Mouse (Mus musculus) midbrain, embryonic 11.5 days (tissue): ENCODE measurements at regions not wholly inside any gene's neighbourhood (a gene's known extent, or its start where the extent isn't known, plus 50 kb on each side); places are given as distances from the start of the nearest gene placed in this dataset.
"Not testable (repeated sequence)": the region's sequence is repeated elsewhere in the genome, so short reads cannot be mapped to it uniquely, and the experiment has no call there.

Source experiments
- ATAC-seq: fragments of 200-750 bp; cut with Nextera tagmentation; 2 replicates; pipeline ENCODE4 v1.8.0; 2017; ENCODE audit warnings: moderate TSS enrichment, moderate library complexity; ENCODE audit not compliant: low FRiP score
- DNase-seq: peaks from one replicate; pipeline ENCODE4 v3.0.0; 2015; ENCODE audit warnings: low spot score; ENCODE audit errors: missing footprints
- H3K27ac ChIP-seq: fragments of 300-500 bp; sonication (generic); 2 replicates; pipeline ENCODE4 v1.5.1; 2014; ENCODE audit warnings: low read depth, low read length
- H3K27me3 ChIP-seq: fragments of 300-500 bp; sonication (generic); 2 replicates; pipeline ENCODE4 v1.6.1; 2014; ENCODE audit warnings: mild to moderate bottlenecking, low read length, moderate library complexity, mixed read lengths; ENCODE audit not compliant: control insufficient read depth, insufficient read depth
- H3K36me3 ChIP-seq: fragments of 300-500 bp; sonication (generic); 2 replicates; pipeline ENCODE4 v1.6.1; 2014; ENCODE audit warnings: mild to moderate bottlenecking, low read length, moderate library complexity, mixed read lengths; ENCODE audit not compliant: control insufficient read depth, insufficient read depth
- H3K4me1 ChIP-seq: fragments of 300-500 bp; sonication (generic); 2 replicates; pipeline ENCODE4 v1.6.1; 2014; ENCODE audit warnings: low read length; ENCODE audit not compliant: control insufficient read depth, insufficient read depth
- H3K4me2 ChIP-seq: fragments of 300-500 bp; sonication (generic); 2 replicates; pipeline ENCODE4 v1.6.1; 2014; ENCODE audit warnings: mild to moderate bottlenecking, moderate library complexity
- H3K4me3 ChIP-seq: fragments of 300-500 bp; sonication (generic); 2 replicates; pipeline ENCODE4 v1.5.1; 2014; ENCODE audit warnings: low read depth, low read length
- H3K9ac ChIP-seq: fragments of 300-500 bp; sonication (generic); 2 replicates; pipeline ENCODE4 v1.6.1; 2014; ENCODE audit warnings: low read length
- H3K9me3 ChIP-seq: fragments of 300-500 bp; sonication (generic); 2 replicates; pipeline ENCODE4 v1.6.1; 2016; ENCODE audit warnings: low read length; ENCODE audit not compliant: control insufficient read depth
- WGBS: fragments of 180-500 bp; shearing (Covaris S2); extraction: QIAGEN DNeasy Blood & Tissue Kit; methylation state at CpG from one replicate; pipeline ENCODE4 v1.1.7; 2014; 5-methylcytosine and 5-hydroxymethylcytosine counted together

- ATAC-seq: no peak
- no peak for DNase-seq
- no peak overlapping the region for H3K4me2 ChIP-seq
- H3K27me3 ChIP-seq: no peaks in the 10 kb centered on the region
- 96% methylated on average over 1 of the region's 1 CpGs for WGBS
- H3K27ac ChIP-seq: no peak overlapping the region
- no peak overlapping the region for H3K4me3 ChIP-seq
- H3K9ac ChIP-seq: no peak overlapping the region
- no peaks in the 10 kb centered on the region for H3K4me1 ChIP-seq
- no peaks in the 10 kb centered on the region for H3K36me3 ChIP-seq
- no peaks in the 10 kb centered on the region for H3K9me3 ChIP-seq
Measured at GRCm38 (mm10) chr12:65379321-65379720, 154.0 kb downstream of the Wdr20rt start.

- Histone ChIP-seq H3K9me3 (no peaks in the 10 kb centered on the region), H3K4me1 (no peaks in the 10 kb centered on the region), H3K4me3 (no peak overlapping the region), H3K36me3 (no peaks in the 10 kb centered on the region), H3K9ac (no peak overlapping the region), H3K4me2 (no peak overlapping the region), H3K27me3 (no peaks in the 10 kb centered on the region), H3K27ac (no peak overlapping the region)
- WGBS: 26% methylated on average over 5 of the region's 5 CpGs
- DNase-seq: peak; percentile 89
- ATAC-seq: peak; percentile 96
Measured at GRCm38 (mm10) chr12:65382118-65382791, 156.9 kb downstream of the Wdr20rt start.

GRCm38 (mm10) chr12:65382796-65383195, 157.5 kb downstream of the Wdr20rt start:
- H3K27me3 ChIP-seq, H3K9ac ChIP-seq, DNase-seq, H3K4me2 ChIP-seq, H3K36me3 ChIP-seq, H3K4me1 ChIP-seq, H3K27ac ChIP-seq, H3K4me3 ChIP-seq, H3K9me3 ChIP-seq: not testable (repeated sequence)
- 0 out of 2 replicates have a peak, but pooled peaks have one; percentile 34 for ATAC-seq
- 92% methylated on average over 11 of the region's 11 CpGs for WGBS

- H3K9ac ChIP-seq: no peak overlapping the region
- H3K4me2 ChIP-seq: no peak overlapping the region
- DNase-seq (no peak), ATAC-seq (no peak)
- peaks cover 3% of the 10 kb centered on the region for H3K4me1 ChIP-seq
- WGBS: 85% methylated on average over 2 of the region's 2 CpGs
- no peaks in the 10 kb centered on the region for H3K36me3 ChIP-seq
- no peak overlapping the region for H3K27ac ChIP-seq
- no peaks in the 10 kb centered on the region for H3K9me3 ChIP-seq
- no peaks in the 10 kb centered on the region for H3K27me3 ChIP-seq
- H3K4me3 ChIP-seq: no peak overlapping the region
Measured at GRCm38 (mm10) chr12:65386005-65386645, 160.8 kb downstream of the Wdr20rt start.

- H3K4me2 ChIP-seq: no peak overlapping the region
- H3K27me3 ChIP-seq: no peaks in the 10 kb centered on the region
- no peaks in the 10 kb centered on the region for H3K36me3 ChIP-seq
- H3K27ac ChIP-seq: no peak overlapping the region
- peaks cover 3% of the 10 kb centered on the region for H3K4me1 ChIP-seq
- no peak overlapping the region for H3K9ac ChIP-seq
- no peaks in the 10 kb centered on the region for H3K9me3 ChIP-seq
- no peak overlapping the region for H3K4me3 ChIP-seq
- no peak for ATAC-seq
- DNase-seq: no peak
Measured at GRCm38 (mm10) chr12:65387042-65387441, 161.7 kb downstream of the Wdr20rt start.

- H3K9ac ChIP-seq: no peak overlapping the region
- H3K4me2 ChIP-seq: no peak overlapping the region
- 34% methylated on average over 2 of the region's 2 CpGs for WGBS
- no peak overlapping the region for H3K27ac ChIP-seq
- H3K36me3 ChIP-seq: no peaks in the 10 kb centered on the region
- H3K4me3 ChIP-seq: no peak overlapping the region
- peak; percentile 22; the same call in 1 of the 2 replicates for ATAC-seq
- no peaks in the 10 kb centered on the region for H3K9me3 ChIP-seq
- no peaks in the 10 kb centered on the region for H3K27me3 ChIP-seq
- peaks cover 3% of the 10 kb centered on the region for H3K4me1 ChIP-seq
- DNase-seq: no peak
Measured at GRCm38 (mm10) chr12:65389512-65389911, 164.2 kb downstream of the Wdr20rt start.

- peaks cover 3% of the 10 kb centered on the region for H3K4me1 ChIP-seq
- no peak overlapping the region for H3K27ac ChIP-seq
- no peaks in the 10 kb centered on the region for H3K9me3 ChIP-seq
- H3K27me3 ChIP-seq: no peaks in the 10 kb centered on the region
- H3K9ac ChIP-seq: no peak overlapping the region
- 75% methylated on average over 6 of the region's 6 CpGs for WGBS
- DNase-seq (no peak), ATAC-seq (peak; percentile 47; the same call in 1 of the 2 replicates)
- no peak overlapping the region for H3K4me2 ChIP-seq
- no peaks in the 10 kb centered on the region for H3K36me3 ChIP-seq
- no peak overlapping the region for H3K4me3 ChIP-seq
Measured at GRCm38 (mm10) chr12:65390330-65390729, 165.0 kb downstream of the Wdr20rt start.

GRCm38 (mm10) chr12:65401728-65402419, 176.6 kb downstream of the Wdr20rt start:
- no peak overlapping the region for H3K27ac ChIP-seq
- 51% methylated on average over 8 of the region's 8 CpGs for WGBS
- H3K4me3 ChIP-seq: no peak overlapping the region
- no peaks in the 10 kb centered on the region for H3K27me3 ChIP-seq
- H3K9me3 ChIP-seq: no peaks in the 10 kb centered on the region
- DNase-seq: peak; percentile 89
- H3K4me2 ChIP-seq: no peak overlapping the region
- H3K9ac ChIP-seq: no peak overlapping the region
- ATAC-seq: peak; percentile 81
- H3K36me3 ChIP-seq: no peaks in the 10 kb centered on the region
- H3K4me1 ChIP-seq: no peaks in the 10 kb centered on the region

- 90% methylated on average over 2 of the region's 2 CpGs for WGBS
- Histone ChIP-seq H3K4me1 (no peaks in the 10 kb centered on the region), H3K9ac (no peak overlapping the region), H3K36me3 (no peaks in the 10 kb centered on the region), H3K27me3 (no peaks in the 10 kb centered on the region), H3K9me3 (no peaks in the 10 kb centered on the region), H3K4me2 (no peak overlapping the region), H3K27ac (no peak overlapping the region), H3K4me3 (no peak overlapping the region)
- DNase-seq (no peak), ATAC-seq (0 out of 2 replicates have a peak, but pooled peaks have one; percentile 43)
Measured at GRCm38 (mm10) chr12:65403124-65403523, 177.8 kb downstream of the Wdr20rt start.
